Mouse (Mus musculus) G1E (cell line): ENCODE measurements around the gene Gm30191.

Experiments used
- CTCF ChIP-seq: IDR thresholded peaks from 2 replicates; pipeline ENCODE4 v1.5.1; 2012; ENCODE audit warnings: low read depth, low read length, inconsistent platforms, mixed read lengths
- POLR2AphosphoS5 ChIP-seq: IDR thresholded peaks from 2 replicates; pipeline ENCODE4 v1.6.1; 2012; ENCODE audit warnings: low read depth, low read length, inconsistent platforms; ENCODE audit not compliant: insufficient replicate concordance
- TAL1 ChIP-seq: conservative IDR thresholded peaks from 2 replicates; pipeline ENCODE4 v1.6.1; 2012; ENCODE audit warnings: low read depth, low read length, inconsistent platforms, mixed read lengths

DNA sequence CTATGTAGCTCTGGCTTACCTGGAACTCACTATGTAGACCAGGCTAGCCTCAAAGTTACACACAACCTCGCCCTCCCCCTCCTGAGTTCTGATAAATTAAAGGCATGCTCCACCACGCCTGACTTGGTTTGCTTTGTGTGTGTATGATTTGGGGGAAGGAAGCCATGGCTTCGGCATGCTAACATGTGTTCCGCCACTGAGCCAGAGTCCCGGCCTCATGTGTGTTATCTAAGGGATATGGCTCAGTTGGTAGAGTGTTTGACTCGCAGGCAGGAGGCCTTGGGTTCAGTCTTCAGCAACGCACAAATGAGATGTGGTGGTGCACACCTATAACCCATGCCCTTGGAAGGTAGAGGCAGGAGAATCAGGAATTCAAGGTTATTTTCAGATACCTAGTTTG lies 25.2 kb downstream of the Gm30191 start:
- TF ChIP-seq TAL1 (no peak), CTCF (no peak), POLR2AphosphoS5 (no peak)
